16 mouse cellular contexts compared by ENCODE assay signal in genomic region chr10:14168869-14169566, GRCm38 (mm10).
DNase-seq lines count a peak whose midpoint lies in the region; ATAC-seq and TF ChIP-seq lines count a peak whose summit lies in the region.
"Had no signal": no experiment of that assay in that cellular context is flagged by ENCODE, and none has a peak within 500 bp of the region (broad histone marks: within the 10 kb centered on the region; RNA-seq: fewer than 3 reads in every experiment).

No protein-coding gene starts in this region.

- H3K4me1 ChIP-seq in heart, embryonic 13.5 days = peaks cover 15% of the 10 kb centered on the region
- H3K4me1 ChIP-seq in liver, adult 2 months (ENCODE audit: control insufficient read depth, insufficient read depth, low read length) = no peaks in the 10 kb centered on the region
- no peaks in the 10 kb centered on the region for H3K4me1 ChIP-seq in liver, postnatal 0 days (ENCODE audit: insufficient read depth)
- H3K4me1 ChIP-seq: limb, embryonic 12.5 days; midbrain, embryonic 15.5 days had no signal

- H3K36me3 ChIP-seq in heart, embryonic 13.5 days = no peaks in the 10 kb centered on the region
- no peaks in the 10 kb centered on the region for H3K36me3 ChIP-seq in liver, adult 2 months (ENCODE audit: control insufficient read depth, insufficient read depth, low read length)
- H3K36me3 ChIP-seq in liver, postnatal 0 days (replicated peaks; ENCODE audit: insufficient read depth, low read length) = no peaks in the 10 kb centered on the region
- H3K36me3 ChIP-seq: hindbrain, embryonic 13.5 days; limb, embryonic 12.5 days; midbrain, embryonic 15.5 days had no signal

- TF ChIP-seq POLR2A in liver, adult 2 months (IDR thresholded peaks at IDR 0.05; ENCODE audit: extremely low read depth, insufficient read depth, low read length) = no peak

- no peak overlapping the region for H3K9ac ChIP-seq in heart, embryonic 13.5 days
- no peak overlapping the region for H3K9ac ChIP-seq in liver, adult 2 months (ENCODE audit: low read depth, low read length)
- no peak overlapping the region for H3K9ac ChIP-seq in liver, postnatal 0 days (replicated peaks)
- H3K9ac ChIP-seq: hindbrain, embryonic 13.5 days; limb, embryonic 12.5 days; liver, embryonic 14.5 days; midbrain, embryonic 15.5 days had no signal

- intact Hi-C loops in left cerebral cortex, postnatal 10 days (cut with DNase I) = no loop called here

- DNase-seq in heart, postnatal 4 days = no peak
- DNase-seq in liver, adult 2 months (ENCODE audit: extremely low read depth, low read depth, low spot score) = peak; percentile 15
- DNase-seq in liver, postnatal 0 days = no peak
- DNase-seq in large intestine, adult 2 months (ENCODE audit: low read depth, low spot score) = peak; percentile 19
- DNase-seq in spleen, adult 12 weeks (ENCODE audit: low spot score) = no peak
- no peak for DNase-seq in left cerebral cortex, postnatal 10 days (ENCODE audit: extremely low spot score in 1 of 2, low spot score in 2 of 2)
- DNase-seq: cerebellum, adult 9-11 months; heart, adult 11 months; retina, postnatal 1 day; thymus, adult 18-20 months had no signal

- TF ChIP-seq EP300 in liver, postnatal 0 days (IDR thresholded peaks at IDR 0.05; ENCODE audit: low read depth) = no peak

- no peak overlapping the region for H3K4me3 ChIP-seq in heart, embryonic 13.5 days
- H3K4me3 ChIP-seq in liver, adult 2 months (ENCODE audit: insufficient read depth, low read depth, low read length) = no peak overlapping the region
- no peak overlapping the region for H3K4me3 ChIP-seq in liver, postnatal 0 days (ENCODE audit: low read depth, low read length)
- H3K4me3 ChIP-seq: hindbrain, embryonic 13.5 days; limb, embryonic 12.5 days; midbrain, embryonic 15.5 days had no signal

- no peaks in the 10 kb centered on the region for H3K27me3 ChIP-seq in heart, embryonic 13.5 days (replicated peaks)
- H3K27me3 ChIP-seq in liver, adult 2 months (ENCODE audit: control insufficient read depth, insufficient read depth, low read length) = no peaks in the 10 kb centered on the region
- H3K27me3 ChIP-seq in liver, postnatal 0 days (ENCODE audit: insufficient read depth, low read length) = no peaks in the 10 kb centered on the region
- H3K27me3 ChIP-seq: hindbrain, embryonic 13.5 days; limb, embryonic 12.5 days; megakaryocyte, embryonic 14.5 days; midbrain, embryonic 15.5 days had no signal

- no peak for TF ChIP-seq CTCF in liver, adult 2 months (IDR thresholded peaks at IDR 0.05; ENCODE audit: low read depth, low read length)
- TF ChIP-seq CTCF in liver, postnatal 0 days (IDR thresholded peaks at IDR 0.05; ENCODE audit: low read depth) = no peak

- 67% methylated on average over 5 of the region's 5 CpGs for WGBS in heart, embryonic 13.5 days
- WGBS in liver, adult 2 months = 61% methylated on average over 5 of the region's 5 CpGs
- WGBS in liver, postnatal 0 days (ENCODE audit: insufficient replicate concordance) = 56% methylated on average over 5 of the region's 5 CpGs
- 29% methylated on average over 5 of the region's 5 CpGs for WGBS in large intestine, adult 2 months

- no peak for ATAC-seq in heart, embryonic 13.5 days (ENCODE audit: extremely low read depth, insufficient number of reproducible peaks, low FRiP score, low TSS enrichment)
- ATAC-seq in liver, postnatal 0 days = no peak
- ATAC-seq: midbrain, embryonic 15.5 days had no signal

- H3K9me3 ChIP-seq in heart, embryonic 13.5 days = no peaks in the 10 kb centered on the region
- H3K9me3 ChIP-seq in liver, postnatal 0 days (ENCODE audit: low read length) = no peaks in the 10 kb centered on the region
- H3K9me3 ChIP-seq: hindbrain, embryonic 13.5 days; limb, embryonic 12.5 days; megakaryocyte, embryonic 14.5 days; midbrain, embryonic 15.5 days had no signal

- H3K27ac ChIP-seq in heart, embryonic 13.5 days (replicated peaks) = peak overlapping the region; percentile 50; the same call in 1 of the 2 replicates
- H3K27ac ChIP-seq in liver, adult 2 months (replicated peaks; ENCODE audit: insufficient read depth, low read depth, low read length) = no peak overlapping the region
- H3K27ac ChIP-seq in liver, postnatal 0 days (ENCODE audit: low read depth) = no peak overlapping the region
- H3K27ac ChIP-seq: hindbrain, embryonic 13.5 days; limb, embryonic 12.5 days; liver, embryonic 14.5 days; midbrain, embryonic 15.5 days had no signal

- no peak overlapping the region for H3K4me2 ChIP-seq in heart, embryonic 13.5 days
- no peak overlapping the region for H3K4me2 ChIP-seq in liver, postnatal 0 days (ENCODE audit: low read depth, low read length)
- H3K4me2 ChIP-seq: hindbrain, embryonic 13.5 days; limb, embryonic 12.5 days; midbrain, embryonic 15.5 days had no signal

- H3K79me2 ChIP-seq in liver, adult 2 months (ENCODE audit: control insufficient read depth, insufficient read depth, low read length) = no peaks in the 10 kb centered on the region

Comparison
In these comparisons a context has a peak if more than half of its experiments do, and no peak if none do; other contexts are left out.
1. DNase-seq: peak in liver, adult 2 months (single experiment) and large intestine, adult 2 months (single experiment); none in heart, postnatal 4 days (single experiment), liver, postnatal 0 days (single experiment), spleen, adult 12 weeks (single experiment) and left cerebral cortex, postnatal 10 days (0 of 2).